Mouse (Mus musculus) embryonic facial prominence, embryonic 14.5 days (tissue): ENCODE measurements around the gene Ttll3. TPM values are rescaled to one million over a fixed set of nuclear protein-coding genes. Genes with fewer than 3 reads are reported as not detected.

ENCODE experiments used
- ATAC-seq: fragments of 200-750 bp; cut with Nextera tagmentation; 2 replicates; pipeline ENCODE4 v1.8.0; 2017; ENCODE audit warnings: low read depth, moderate number of reproducible peaks, moderate TSS enrichment
- DNase-seq: peaks from one replicate; pipeline ENCODE4 v3.0.0-alpha.2; 2015; ENCODE audit warnings: low spot score
- H3K27ac ChIP-seq: fragments of 300-500 bp; sonication (generic); replicated peaks from 2 replicates; pipeline ENCODE4 v1.5.1; 2014; ENCODE audit warnings: low read depth, mild to moderate bottlenecking, low read length, moderate library complexity
- H3K27me3 ChIP-seq: fragments of 300-500 bp; sonication (generic); replicated peaks from 2 replicates; pipeline ENCODE4 v1.6.1; 2014; ENCODE audit warnings: low read length; ENCODE audit not compliant: control insufficient read depth, insufficient read depth
- H3K36me3 ChIP-seq: fragments of 300-500 bp; sonication (generic); 2 replicates; pipeline ENCODE4 v1.6.1; 2014; ENCODE audit warnings: low read length, mixed read lengths; ENCODE audit not compliant: control insufficient read depth, insufficient read depth
- H3K4me1 ChIP-seq: fragments of 300-500 bp; sonication (generic); 2 replicates; pipeline ENCODE4 v1.6.1; 2014; ENCODE audit warnings: antibody characterized with exemption, low read length; ENCODE audit not compliant: control insufficient read depth, insufficient read depth
- H3K4me2 ChIP-seq: fragments of 300-500 bp; sonication (generic); 2 replicates; pipeline ENCODE4 v1.6.1; 2014; ENCODE audit warnings: low read depth, mild to moderate bottlenecking, low read length, moderate library complexity, mixed read lengths
- H3K4me3 ChIP-seq: fragments of 300-500 bp; sonication (generic); 2 replicates; pipeline ENCODE4 v1.5.1; 2014; ENCODE audit warnings: low read depth, mild to moderate bottlenecking, low read length
- H3K9ac ChIP-seq: fragments of 300-500 bp; sonication (generic); 2 replicates; pipeline ENCODE4 v1.6.1; 2014; ENCODE audit warnings: low read depth, mild to moderate bottlenecking, low read length, moderate library complexity, mixed read lengths
- H3K9me3 ChIP-seq: fragments of 300-500 bp; sonication (generic); 2 replicates; pipeline ENCODE4 v1.6.1; 2016; ENCODE audit warnings: low read length; ENCODE audit not compliant: control insufficient read depth
- WGBS: fragments of 180-500 bp; shearing (Covaris S2); extraction: QIAGEN DNeasy Blood & Tissue Kit; methylation state at CpG from one replicate; pipeline ENCODE4 v1.1.7; 2014; 5-methylcytosine and 5-hydroxymethylcytosine counted together
- polyA plus RNA-seq: library from polyadenylated mRNA; unstranded; fragments of >200 nt; fragmentation: Nextera tagmentation; extraction: Ambion mirVana; gene quantifications from 2 replicates; pipeline ENCODE4 v1.2.1, GENCODE M21; 2014

Ttll3 gene
- polyA plus RNA-seq, 1 experiment from 2014 or later, result 5.4 TPM

DNA sequence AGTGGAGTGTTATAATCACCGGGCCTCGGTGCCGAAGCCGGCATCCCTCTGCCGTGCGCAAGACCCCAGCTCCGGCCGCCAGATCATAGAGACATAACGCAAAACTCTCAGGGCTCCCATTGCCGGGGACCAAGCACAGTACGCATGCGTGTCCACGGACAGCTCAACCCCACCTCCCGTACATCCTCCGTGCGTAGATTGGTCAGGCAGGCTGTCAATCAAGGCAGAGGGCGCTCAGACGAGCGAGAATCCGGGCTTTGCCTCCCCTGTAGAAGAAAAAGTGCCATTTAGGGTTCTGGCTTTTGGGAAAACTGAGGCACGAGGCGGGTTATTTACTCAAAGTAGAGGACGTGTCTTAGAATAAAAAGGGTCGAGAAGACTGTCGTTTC, 30.1 kb downstream of the Ttll3 start, which contains the start of gene Rpusd3:
TSS of gene Rpusd3 (minus strand) at position 142 of the 389 bp plus-strand sequence.
- peak; percentile 99 for ATAC-seq
- WGBS, result 0% methylated on average over 25 of the region's 25 CpGs
- H3K4me1 ChIP-seq, result peaks cover 12% of the 10 kb centered on the region
- H3K27ac ChIP-seq, result no peak within 1 kb of the TSS
- DNase-seq, result peak; percentile 98
- H3K9me3 ChIP-seq, result no peaks in the 10 kb centered on the region
- peak within 1 kb of the TSS; percentile 90 for H3K4me2 ChIP-seq
- H3K36me3 ChIP-seq, result peaks cover 18% of the 10 kb centered on the region
- H3K27me3 ChIP-seq, result no peaks in the 10 kb centered on the region
- peak within 1 kb of the TSS; percentile 62 for H3K4me3 ChIP-seq
- H3K9ac ChIP-seq, result peak within 1 kb of the TSS; percentile 78

DNA sequence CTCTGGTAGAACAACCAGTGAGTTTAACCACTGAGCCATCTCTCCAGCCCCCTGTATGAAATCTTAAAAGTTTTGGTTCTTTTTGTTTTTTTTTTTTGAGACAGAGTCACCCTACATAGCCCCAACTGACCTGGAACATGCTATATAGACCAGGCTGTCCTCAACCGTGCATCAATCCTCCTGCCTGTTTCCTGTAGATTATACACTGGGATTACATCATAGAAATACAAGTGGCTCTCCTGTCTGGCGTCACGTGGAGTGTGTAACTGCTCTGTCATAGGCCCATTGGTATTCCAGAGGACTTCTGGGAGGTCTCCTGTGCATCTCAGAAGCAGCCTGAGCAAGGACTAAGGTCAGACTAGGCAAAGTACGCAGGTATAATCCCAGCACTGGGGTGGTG, 33.9 kb downstream of the Ttll3 start:
- no peak for ATAC-seq

DNA sequence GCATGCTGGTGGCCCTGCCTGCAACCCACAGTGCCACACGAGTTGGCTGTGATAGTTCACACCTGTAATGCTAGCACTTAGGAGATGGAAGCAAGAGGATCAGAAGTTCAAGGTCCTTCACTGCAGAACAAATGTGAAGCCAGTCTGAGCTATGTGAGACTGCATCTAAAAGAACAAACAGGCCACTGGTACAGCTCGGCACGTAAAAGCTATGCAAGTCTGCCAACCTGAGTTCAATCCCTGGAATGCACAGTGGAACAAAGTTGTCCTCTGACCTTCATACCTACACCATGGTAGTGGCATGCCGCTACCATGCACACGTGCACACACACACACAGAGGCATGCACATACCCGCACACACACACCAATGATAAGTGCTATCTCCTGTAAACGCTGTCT, 35.1 kb downstream of the Ttll3 start:
- Histone ChIP-seq H3K27ac (no peak overlapping the region), H3K4me2 (no peak overlapping the region), H3K4me1 (peaks cover 4% of the 10 kb centered on the region; the same call in 1 of the 2 replicates), H3K9ac (no peak overlapping the region), H3K27me3 (no peaks in the 10 kb centered on the region), H3K9me3 (no peaks in the 10 kb centered on the region), H3K36me3 (no peaks in the 10 kb centered on the region), H3K4me3 (no peak overlapping the region)
- no peak for ATAC-seq
- no peak for DNase-seq
- WGBS, result 86% methylated on average over 7 of the region's 7 CpGs

More for the DNA sequence above, 33.9 kb downstream of the Ttll3 start:
- no peak overlapping the region for H3K4me3 ChIP-seq
- H3K9me3 ChIP-seq, result no peaks in the 10 kb centered on the region
- DNase-seq, result no peak
- H3K4me1 ChIP-seq, result peaks cover 9% of the 10 kb centered on the region
- H3K27me3 ChIP-seq, result no peaks in the 10 kb centered on the region
- H3K36me3 ChIP-seq, result no peaks in the 10 kb centered on the region
- no peak overlapping the region for H3K27ac ChIP-seq
- WGBS, result 69% methylated on average over 4 of the region's 4 CpGs
- no peak overlapping the region for H3K4me2 ChIP-seq
- no peak overlapping the region for H3K9ac ChIP-seq

DNA sequence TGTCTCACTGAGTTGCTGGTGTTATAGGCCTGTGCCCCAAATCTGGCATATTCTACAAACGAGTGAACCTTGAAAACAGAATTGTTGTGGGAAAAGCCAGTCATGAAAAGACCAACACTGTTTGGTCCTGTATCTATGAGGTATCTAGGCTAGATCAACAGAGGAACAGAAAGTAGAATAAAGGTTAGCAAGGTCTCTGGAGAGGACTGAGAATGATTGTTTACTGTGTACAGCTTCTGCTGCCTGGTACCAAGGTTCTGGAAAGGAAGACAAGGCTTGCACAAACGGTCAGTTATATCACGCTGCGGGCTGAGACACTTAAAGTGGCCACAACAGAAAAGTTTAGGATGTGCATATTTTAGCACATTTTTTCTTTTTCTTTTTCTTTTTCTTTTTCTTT, 37.6 kb downstream of the Ttll3 start:
- H3K4me2 ChIP-seq, result no peak overlapping the region
- WGBS, result 83% methylated on average over 4 of the region's 4 CpGs
- H3K36me3 ChIP-seq, result no peaks in the 10 kb centered on the region
- ATAC-seq (no peak), DNase-seq (no peak)
- H3K4me3 ChIP-seq, result no peak overlapping the region
- H3K4me1 ChIP-seq, result no peaks in the 10 kb centered on the region
- H3K9me3 ChIP-seq, result no peaks in the 10 kb centered on the region
- no peak overlapping the region for H3K27ac ChIP-seq
- H3K27me3 ChIP-seq, result no peaks in the 10 kb centered on the region
- no peak overlapping the region for H3K9ac ChIP-seq

DNA sequence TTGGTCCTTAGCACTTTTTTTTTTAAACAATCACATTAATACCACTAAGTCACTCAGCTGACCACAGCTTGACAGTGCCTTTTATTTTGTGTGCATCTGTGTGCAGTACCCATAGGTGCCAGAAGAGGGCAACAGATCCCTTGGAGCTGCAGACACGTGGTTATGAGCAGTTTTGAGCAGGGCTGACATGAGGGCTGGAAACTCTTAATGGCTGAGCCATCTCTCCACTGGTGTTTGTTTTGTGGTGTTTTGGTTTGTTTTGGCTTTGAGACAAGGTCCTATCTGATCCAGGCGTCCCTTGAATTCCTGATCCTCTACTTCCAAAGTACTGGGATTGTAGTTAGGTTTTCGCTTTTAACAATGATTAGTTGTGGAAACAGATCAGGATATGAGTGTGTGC, 38.3 kb downstream of the Ttll3 start:
- H3K4me2 ChIP-seq, result no peak overlapping the region
- WGBS, result 55% methylated on average over 3 of the region's 3 CpGs
- no peaks in the 10 kb centered on the region for H3K4me1 ChIP-seq
- H3K27ac ChIP-seq, result no peak overlapping the region
- H3K27me3 ChIP-seq, result no peaks in the 10 kb centered on the region
- DNase-seq (no peak), ATAC-seq (no peak)
- H3K4me3 ChIP-seq, result no peak overlapping the region
- no peaks in the 10 kb centered on the region for H3K9me3 ChIP-seq
- H3K9ac ChIP-seq, result no peak overlapping the region
- no peaks in the 10 kb centered on the region for H3K36me3 ChIP-seq

DNA sequence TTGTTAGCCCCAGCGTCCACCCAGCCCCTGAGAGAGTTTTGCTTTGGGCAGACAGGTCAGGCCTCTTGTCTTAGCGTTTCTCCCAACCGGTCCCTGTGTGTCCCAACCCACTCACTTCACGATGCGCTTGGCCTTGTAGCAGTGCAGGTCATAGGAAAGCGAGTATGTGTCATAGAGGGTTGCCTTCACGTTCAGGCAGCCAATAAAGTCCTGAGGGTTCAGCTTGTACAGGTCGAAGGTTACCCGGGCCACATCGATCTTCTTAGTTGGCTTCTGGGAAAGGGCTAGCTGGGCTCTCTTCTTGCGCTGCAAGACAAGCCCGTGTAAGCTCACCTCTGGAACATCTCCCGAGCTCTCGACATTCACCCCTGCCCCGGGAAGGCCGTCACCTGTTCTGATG, 38.9 kb downstream of the Ttll3 start:
- DNase-seq, result no peak
- no peak overlapping the region for H3K27ac ChIP-seq
- no peaks in the 10 kb centered on the region for H3K4me1 ChIP-seq
- H3K9me3 ChIP-seq, result no peaks in the 10 kb centered on the region
- no peak overlapping the region for H3K4me2 ChIP-seq
- H3K36me3 ChIP-seq, result no peaks in the 10 kb centered on the region
- no peak overlapping the region for H3K9ac ChIP-seq
- no peak for ATAC-seq
- H3K27me3 ChIP-seq, result no peaks in the 10 kb centered on the region
- WGBS, result 86% methylated on average over 16 of the region's 16 CpGs
- no peak overlapping the region for H3K4me3 ChIP-seq

DNA sequence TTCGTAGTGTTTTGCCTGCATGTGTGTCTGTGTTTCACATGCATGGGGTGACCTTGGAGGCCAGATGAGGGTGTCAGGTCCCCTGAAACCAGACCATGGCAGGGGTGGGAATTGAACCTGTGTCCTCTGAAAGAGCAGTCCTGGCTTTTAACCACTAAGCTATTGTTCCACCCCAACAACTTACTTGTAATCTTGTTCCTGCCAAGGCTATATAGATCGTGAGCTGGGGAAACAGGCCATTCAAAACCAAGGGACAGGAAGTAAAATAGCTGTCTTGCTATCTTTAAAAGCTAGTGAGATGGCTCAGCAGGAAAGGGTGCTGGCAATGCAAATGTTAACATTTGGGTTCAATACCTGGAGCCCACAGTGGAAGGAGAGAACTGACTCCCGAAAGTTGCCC, 40.9 kb downstream of the Ttll3 start:
- DNase-seq (no peak), ATAC-seq (no peak)
- Histone ChIP-seq H3K9ac (no peak overlapping the region), H3K4me3 (no peak overlapping the region), H3K4me1 (no peaks in the 10 kb centered on the region), H3K36me3 (no peaks in the 10 kb centered on the region), H3K27me3 (no peaks in the 10 kb centered on the region), H3K27ac (no peak overlapping the region), H3K4me2 (no peak overlapping the region), H3K9me3 (no peaks in the 10 kb centered on the region)
- WGBS, result 69% methylated on average over 3 of the region's 3 CpGs

DNA sequence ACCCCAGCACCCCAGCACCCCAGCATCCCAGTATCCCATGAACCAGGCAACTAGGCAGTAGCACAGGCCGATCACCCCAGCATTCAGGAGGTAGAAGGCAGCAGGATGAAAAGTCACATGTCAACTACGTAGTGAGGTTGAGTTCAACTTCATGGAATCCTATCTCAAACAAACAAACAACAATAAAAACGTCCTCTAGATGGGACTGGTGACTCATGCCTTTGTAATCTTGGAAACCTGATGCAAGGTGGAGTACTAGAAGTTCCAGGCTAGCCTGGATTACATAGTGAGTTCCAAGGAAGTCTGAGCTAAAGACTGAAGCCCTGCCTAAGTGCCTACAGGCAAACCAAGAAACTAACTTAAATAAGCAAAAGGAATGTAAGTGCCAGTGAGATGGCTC, 41.8 kb downstream of the Ttll3 start:
- Histone ChIP-seq H3K9me3 (no peaks in the 10 kb centered on the region), H3K27me3 (no peaks in the 10 kb centered on the region), H3K27ac (no peak overlapping the region), H3K4me2 (no peak overlapping the region), H3K36me3 (no peaks in the 10 kb centered on the region), H3K9ac (no peak overlapping the region), H3K4me3 (no peak overlapping the region), H3K4me1 (no peaks in the 10 kb centered on the region)
- no peak for DNase-seq
- 57% methylated on average over 3 of the region's 3 CpGs for WGBS
- ATAC-seq, result no peak

DNA sequence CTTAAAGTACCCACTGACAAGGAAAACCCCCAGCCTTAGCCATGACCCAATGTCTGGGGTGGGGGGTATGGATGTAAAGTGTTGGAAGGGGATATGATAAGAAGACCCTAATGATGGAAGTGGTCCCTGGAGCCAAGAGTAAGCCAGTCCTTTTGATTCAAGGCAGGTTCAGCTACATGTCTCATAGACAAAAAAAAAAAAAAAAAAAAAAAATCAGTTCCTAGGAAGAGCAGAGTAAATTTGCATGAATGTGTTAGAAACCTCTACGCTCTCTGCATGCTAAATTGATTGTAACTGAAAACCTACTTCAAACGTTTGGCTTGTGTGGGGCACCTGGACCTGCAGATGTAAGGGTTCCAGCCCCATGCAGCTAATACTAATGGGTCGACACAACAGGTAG, 42.7 kb downstream of the Ttll3 start:
- Histone ChIP-seq H3K9me3 (no peaks in the 10 kb centered on the region), H3K9ac (no peak overlapping the region), H3K27ac (no peak overlapping the region), H3K27me3 (no peaks in the 10 kb centered on the region), H3K36me3 (no peaks in the 10 kb centered on the region), H3K4me2 (no peak overlapping the region), H3K4me3 (no peak overlapping the region), H3K4me1 (no peaks in the 10 kb centered on the region)
- 48% methylated on average over 3 of the region's 3 CpGs for WGBS
- no peak for DNase-seq
- ATAC-seq, result no peak
